Mouse (Mus musculus): ENCODE data around the gene Ccdc137.
"Not testable (repeated sequence)": the region's sequence is repeated elsewhere in the genome, so short reads cannot be mapped to it uniquely, and the experiment has no call there.

The Ccdc137 gene

DNA sequence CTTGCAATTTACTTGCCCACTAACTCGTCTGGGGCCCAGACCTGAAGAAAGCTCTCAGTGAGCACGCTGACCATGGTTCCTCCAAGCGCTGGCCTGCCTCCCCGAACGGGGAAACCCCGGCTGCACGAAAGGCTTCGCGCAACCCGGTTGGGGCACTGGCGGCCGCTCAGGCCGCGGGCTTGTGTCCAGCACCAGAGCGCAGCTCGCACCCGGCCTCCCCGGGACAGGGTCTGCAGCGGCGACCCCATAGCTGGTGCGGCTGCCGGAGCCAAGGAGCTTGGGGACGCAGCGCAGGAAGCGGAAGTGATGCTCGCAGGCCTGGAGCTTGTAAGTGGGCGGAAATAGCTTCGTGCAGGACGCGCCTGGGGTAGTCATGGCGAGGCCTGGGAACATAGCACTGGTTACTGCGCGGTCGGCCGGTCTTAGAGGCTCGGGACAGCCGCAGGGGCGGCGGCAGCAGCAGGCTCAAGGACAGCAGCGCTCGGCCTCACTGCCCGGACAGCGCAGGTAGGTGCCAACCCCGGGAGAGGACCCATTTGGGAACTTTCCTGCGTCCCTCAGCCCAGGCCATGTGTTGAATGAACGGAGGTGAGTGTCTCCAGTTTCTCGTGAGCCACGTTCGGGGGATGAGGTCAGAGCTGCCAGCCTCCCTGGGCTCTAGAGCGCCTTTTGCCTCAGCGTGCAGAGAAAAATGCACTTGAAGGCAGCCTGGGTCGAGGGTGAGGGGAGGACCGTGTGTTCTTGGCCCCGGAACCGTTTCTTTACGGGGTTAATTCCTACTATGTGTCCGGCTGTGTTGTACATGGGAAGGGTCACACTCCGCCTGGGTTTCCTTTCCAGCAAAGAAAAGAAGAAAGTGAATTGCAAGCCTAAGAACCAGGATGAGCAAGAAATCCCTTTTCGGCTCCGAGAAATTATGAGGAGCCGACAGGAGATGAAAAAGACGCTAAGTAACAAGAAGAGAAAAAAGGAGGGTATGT lies at the start of gene Ccdc137, which contains the start of gene Oxld1:
Gene Ccdc137 (plus strand): TSS at position 344 of the 980 bp plus-strand sequence.
Gene Oxld1 (minus strand): TSS at position 297 of the 980 bp plus-strand sequence.
- DNase-seq = peak; percentile 74 to 78

DNA sequence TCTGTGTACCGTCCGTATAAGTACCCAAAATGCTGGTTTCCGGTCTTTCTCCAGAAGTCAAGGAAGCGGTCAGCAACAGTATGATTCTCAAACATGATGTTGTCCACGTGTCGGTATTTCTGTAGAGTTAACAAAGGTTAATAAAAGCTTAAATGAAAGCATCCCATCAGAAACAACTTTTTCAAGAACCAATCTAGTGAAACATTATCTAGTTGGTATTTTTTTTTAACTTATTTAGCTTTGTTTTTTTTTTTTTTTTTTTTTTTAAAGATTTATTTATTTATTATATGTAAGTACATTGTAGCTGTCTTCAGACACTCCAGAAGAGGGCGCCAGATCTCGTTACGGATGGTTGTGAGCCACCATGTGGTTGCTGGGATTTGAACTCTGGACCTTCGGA lies 44.3 kb upstream of the Ccdc137 start:
- not testable (repeated sequence) for DNase-seq

GRCm38 (mm10) chr11:120417852-120418251 lies 40.1 kb upstream of the Ccdc137 start:
- no peak for DNase-seq

DNA sequence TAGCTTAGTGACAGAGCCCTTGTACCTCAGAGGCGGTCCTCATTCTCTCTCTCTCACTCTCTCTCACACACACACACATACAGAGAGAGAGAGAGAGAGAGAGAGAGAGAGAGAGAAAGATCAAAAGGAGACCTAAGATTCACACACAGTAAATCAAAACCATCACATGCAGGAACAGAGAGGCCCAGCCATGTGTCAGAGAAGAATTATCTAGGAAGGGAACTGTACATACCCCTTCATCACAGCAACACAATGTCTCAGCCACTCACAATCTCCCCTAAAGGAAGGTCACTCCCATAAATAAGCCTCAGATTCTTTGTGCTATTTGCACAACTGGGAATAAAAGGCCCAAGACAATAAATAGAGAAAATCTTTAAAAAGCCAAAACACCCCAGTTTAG lies 39.3 kb upstream of the Ccdc137 start:
- no peak for DNase-seq

DNA sequence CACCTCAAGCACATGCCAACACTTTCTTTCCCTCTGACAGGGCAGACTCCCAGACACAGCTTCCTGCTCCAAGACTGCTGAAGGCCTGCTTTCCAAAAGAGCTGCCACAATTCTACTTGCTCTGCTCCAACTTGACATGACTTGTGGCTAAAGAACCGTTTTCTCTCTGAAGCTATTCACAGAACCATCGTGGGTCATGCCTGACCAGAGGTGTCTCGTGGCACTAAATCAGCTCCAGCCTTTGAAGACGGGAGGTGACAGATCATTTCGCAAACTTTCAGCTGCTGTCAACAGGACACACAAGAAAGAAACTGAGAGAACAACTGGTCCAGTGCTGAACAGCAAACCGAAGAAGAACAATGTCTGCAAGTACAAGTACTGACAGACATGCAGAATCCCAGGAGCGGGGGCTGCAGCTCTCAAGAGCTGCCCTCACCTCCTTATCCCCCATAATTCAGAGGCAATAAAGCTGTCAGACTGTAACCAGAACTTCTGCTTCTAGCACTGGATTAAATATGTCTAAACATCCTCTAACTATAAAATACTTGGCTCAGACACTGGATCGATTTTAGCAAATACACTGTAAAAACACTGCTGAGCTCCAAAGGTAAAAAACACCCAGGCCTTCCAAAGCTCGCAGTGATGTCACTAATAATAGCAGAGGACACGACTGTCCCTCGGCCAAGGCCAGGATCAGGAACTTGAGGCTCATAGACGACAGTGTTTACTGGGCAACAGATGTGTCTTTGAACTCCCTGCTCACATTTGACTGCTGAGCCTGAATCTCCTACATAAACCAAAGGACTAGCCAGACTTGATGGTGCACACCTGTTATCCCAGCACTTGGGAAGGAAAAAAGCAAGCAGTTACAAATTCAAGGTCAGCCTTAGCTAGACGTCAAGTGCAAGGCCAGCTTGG lies 35.0 kb upstream of the Ccdc137 start:
- no peak for DNase-seq

DNA sequence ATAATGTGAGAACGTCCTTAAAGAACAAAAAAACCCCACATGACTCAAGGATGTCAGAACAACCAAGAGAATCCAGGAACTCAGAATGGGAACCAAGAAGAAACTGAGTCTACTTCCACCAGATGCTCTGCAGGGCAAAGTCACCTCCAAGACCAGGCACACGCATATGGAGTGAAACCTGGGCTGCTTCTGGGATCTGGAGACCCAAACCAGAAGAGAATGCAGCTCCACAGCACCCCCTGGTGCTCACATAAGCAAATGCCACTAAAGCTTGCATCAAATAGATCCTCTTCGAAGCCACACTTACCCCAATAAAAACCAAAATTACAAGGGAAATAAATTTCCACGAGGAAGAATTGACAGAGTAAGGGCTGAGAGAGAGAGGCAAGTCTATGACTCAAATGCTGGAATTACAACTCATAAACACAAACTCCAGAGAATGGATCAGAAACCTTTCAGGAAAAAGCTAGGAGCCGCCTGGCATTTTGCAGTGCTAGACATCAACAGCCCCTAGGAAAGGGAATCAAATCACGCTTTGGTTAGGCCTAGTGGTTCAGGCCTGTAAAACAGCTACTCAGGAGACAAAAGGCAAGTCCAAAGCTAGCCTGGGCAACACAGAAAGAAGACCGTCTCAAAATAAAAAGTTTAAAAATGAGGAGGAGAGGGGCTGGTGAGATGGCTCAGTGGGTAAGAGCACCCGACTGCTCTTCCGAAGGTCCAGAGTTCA lies 34.2 kb upstream of the Ccdc137 start:
- DNase-seq = peak; percentile 71 to 74

- no peak for DNase-seq
These were observed 31.2 kb upstream of the Ccdc137 start for GRCm38 (mm10) chr11:120426727-120427126.

DNA sequence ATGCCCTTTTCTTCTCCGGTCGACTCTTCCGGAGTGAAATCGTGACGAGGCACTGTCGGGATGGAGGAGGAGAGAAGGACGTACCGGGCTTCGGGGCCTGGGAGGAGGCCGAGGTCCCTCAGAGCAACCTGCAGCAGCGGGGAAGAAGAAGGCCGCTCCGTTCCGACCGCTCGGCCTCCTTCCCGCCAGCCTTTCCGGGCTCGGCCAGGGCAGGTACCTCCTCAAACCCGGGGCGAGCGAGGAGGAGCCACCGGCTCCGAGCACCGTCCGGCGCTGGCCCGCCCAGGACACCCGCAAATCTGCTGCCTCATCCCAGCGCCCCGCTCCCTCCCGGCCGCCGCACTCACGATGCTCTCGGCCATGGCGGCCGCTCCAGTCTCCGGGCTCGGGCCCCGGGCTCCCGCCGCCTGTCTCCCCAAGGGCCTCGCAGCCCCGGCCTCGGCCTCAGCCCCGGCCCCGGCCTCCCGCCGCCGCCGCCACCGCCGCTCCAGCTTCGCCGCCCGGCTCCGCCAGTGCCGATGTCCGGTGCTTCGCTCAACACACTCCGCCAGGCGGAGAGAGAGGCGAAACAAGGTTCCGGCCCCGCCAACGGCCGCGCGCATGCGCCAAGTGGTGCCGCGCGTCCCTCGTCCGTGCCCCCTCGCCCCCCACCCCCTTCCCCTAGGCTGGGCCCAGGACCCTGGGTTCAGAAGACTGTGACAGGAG lies 20.6 kb upstream of the Ccdc137 start, which contains the start of gene Nploc4:
Gene Nploc4 (minus strand): TSS at position 557 of the 705 bp plus-strand sequence.
- DNase-seq = peak; percentile 89 to 92

GRCm38 (mm10) chr11:120437857-120438385 lies 20.0 kb upstream of the Ccdc137 start:
- no peak for DNase-seq

- DNase-seq = no peak
These were observed 15.6 kb upstream of the Ccdc137 start, which contains the start of gene Tspan10 for GRCm38 (mm10) chr11:120442344-120442743. Gene Tspan10, plus strand, starts transcription at chr11:120442644.

GRCm38 (mm10) chr11:120442765-120443280 lies 15.1 kb upstream of the Ccdc137 start:
- no peak for DNase-seq

DNA sequence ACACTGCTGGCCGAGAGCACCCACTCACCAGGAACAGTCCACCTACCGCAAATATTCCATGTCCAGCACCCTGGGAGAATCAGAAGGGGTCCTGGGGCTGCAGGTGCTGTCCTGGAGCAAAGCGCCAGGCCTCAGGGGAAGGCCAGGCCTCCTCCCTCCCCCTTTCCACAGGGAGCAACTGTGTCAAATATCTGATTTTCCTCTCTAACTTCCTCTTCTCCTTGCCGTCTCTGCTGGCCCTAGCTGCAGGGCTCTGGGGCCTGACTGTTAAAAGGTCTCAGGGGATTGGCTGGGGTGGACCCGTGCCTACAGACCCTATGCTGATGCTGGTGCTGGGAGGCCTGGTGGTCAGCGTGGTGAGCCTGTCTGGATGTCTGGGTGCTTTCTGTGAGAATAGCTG lies 13.8 kb upstream of the Ccdc137 start:
- DNase-seq = no peak

- DNase-seq = no peak
These were observed 12.4 kb upstream of the Ccdc137 start for GRCm38 (mm10) chr11:120445475-120445874.

GRCm38 (mm10) chr11:120447179-120447578 lies 10.7 kb upstream of the Ccdc137 start:
- DNase-seq = no peak

- DNase-seq = no peak
These were observed 5.7 kb upstream of the Ccdc137 start for GRCm38 (mm10) chr11:120452246-120452645.

GRCm38 (mm10) chr11:120453306-120453705 lies 4.6 kb upstream of the Ccdc137 start, which contains the start of gene Pde6g:
Gene Pde6g, minus strand, starts transcription at chr11:120453500.
- no peak for DNase-seq

- no peak for DNase-seq
These were observed 3.0 kb upstream of the Ccdc137 start for GRCm38 (mm10) chr11:120454965-120455364.

DNA sequence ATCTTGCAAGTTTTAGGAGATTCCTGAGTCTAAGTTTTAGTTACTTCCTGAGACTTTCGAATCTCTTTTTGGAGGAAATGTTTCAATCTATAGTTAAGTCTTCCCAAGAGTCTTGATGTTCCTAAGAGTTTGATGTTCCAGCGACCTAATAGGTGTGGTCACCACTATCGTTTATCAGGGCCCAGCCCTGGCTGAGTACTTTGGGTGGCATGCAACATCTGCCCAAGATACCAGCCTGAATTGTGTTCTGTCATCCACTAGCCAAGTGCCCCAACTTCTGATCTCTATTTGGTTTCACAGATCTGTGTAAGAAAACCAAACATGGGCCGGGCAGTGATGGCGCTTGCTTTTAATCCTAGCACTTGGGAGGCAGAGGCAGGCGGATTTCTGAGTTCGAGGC lies 2.5 kb upstream of the Ccdc137 start:
- no peak for DNase-seq

DNA sequence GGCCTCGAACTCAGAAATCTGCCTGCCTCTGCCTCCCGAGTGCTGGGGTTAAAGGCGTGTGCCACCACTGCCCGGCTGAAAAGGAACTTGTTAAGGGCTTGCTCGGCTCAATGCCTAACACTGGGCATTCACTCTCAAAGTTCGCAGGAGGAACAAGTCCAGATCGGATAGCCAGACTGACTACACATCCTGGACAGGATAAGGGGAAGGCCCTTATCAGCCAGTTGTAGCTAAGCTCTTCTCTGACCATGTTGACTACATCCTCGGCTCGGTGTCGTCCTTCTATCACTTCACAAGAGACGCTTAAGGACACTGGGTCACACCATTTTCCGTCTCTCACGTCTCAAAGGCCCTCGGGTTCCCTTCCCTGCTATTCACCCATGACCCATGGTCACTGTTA lies 545 bp upstream of the Ccdc137 start:
- peak in 1 of 2 experiments; percentile 9 for DNase-seq

DNA sequence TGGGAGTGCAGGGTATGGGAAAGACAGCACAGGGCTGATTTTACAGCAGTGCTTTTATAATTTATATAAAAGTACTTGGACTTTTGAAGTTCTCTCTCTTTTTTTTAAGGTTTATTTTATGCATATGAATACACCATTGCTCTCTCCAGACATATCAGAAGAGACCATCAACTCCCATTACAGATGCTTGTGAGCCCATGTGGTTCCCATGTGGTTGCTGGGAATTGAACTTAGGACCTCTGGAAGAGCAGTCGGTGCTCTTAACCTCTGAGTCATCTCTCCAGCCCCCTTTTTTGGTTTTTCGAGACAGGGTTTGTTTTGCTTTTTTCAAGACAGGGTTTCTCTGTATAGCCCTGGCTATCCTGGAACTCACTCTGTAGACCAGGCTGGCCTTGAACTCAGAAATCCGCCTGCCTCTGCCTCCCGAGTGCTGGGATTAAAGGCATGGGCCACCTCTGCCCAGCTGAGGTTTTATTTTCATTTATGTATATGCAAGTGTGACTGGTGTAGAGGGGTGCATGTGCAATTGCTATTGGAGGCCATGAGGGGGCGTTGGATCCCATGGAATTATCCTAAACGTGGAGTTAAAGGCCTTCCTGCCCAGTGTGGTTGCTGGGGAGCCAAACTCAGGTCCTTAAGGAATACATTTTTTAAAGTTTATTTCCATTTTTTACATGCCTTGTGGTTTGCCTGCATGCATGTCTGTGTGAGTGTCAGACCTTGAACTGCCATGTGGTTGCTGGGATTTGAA lies 1.1 kb downstream of the Ccdc137 start:
- DNase-seq = no peak
